Mouse (Mus musculus) heart, adult 2 months (tissue): ENCODE measurements at regions not wholly inside any gene's neighbourhood (a gene's known extent, or its start where the extent isn't known, plus 50 kb on each side); places are given as distances from the start of the nearest gene placed in this dataset.

Experiments used
- DNase-seq, 2 experiments: peaks; one replicate each; pipeline ENCODE4 v3.0.0; 2021
- H3K27ac ChIP-seq: fragments of 200-600 bp; 2 replicates; pipeline ENCODE4 v1.8.1; 2022
- H3K27me3 ChIP-seq: fragments of 200-500 bp; 2 replicates; pipeline ENCODE4 v1.6.1; 2012; ENCODE audit warnings: mild to moderate bottlenecking, low read length, inconsistent platforms, mixed read lengths; ENCODE audit not compliant: control insufficient read depth, insufficient read depth
- H3K36me3 ChIP-seq: fragments of 200-500 bp; 2 replicates; pipeline ENCODE4 v1.6.1; 2012; ENCODE audit warnings: low read length, inconsistent platforms; ENCODE audit not compliant: control insufficient read depth, insufficient read depth
- H3K4me1 ChIP-seq: fragments of 200-500 bp; 2 replicates; pipeline ENCODE4 v1.6.1; 2011; ENCODE audit warnings: low read length; ENCODE audit not compliant: control insufficient read depth, insufficient read depth
- H3K4me3 ChIP-seq: fragments of 200-600 bp; 2 replicates; pipeline ENCODE4 v1.8.1; 2022
- H3K79me2 ChIP-seq: fragments of 200-500 bp; replicated peaks from 2 replicates; pipeline ENCODE4 v1.6.1; 2012; ENCODE audit warnings: mild to moderate bottlenecking, inconsistent platforms, low read length, moderate library complexity, mixed read lengths; ENCODE audit not compliant: control insufficient read depth, insufficient read depth
- H3K9ac ChIP-seq: fragments of 200-500 bp; 2 replicates; pipeline ENCODE4 v1.6.1; 2012; ENCODE audit warnings: low read depth, mild to moderate bottlenecking, control low read depth, inconsistent platforms, low read length, mixed read lengths
- CTCF ChIP-seq: fragments of 200-600 bp; IDR thresholded peaks from 2 replicates; pipeline ENCODE4 v1.8.1; 2022; ENCODE audit warnings: antibody characterized with exemption, mild to moderate bottlenecking, moderate library complexity
- EP300 ChIP-seq: fragments of 200-500 bp; IDR thresholded peaks from 2 replicates; pipeline ENCODE4 v1.6.1; 2011; ENCODE audit warnings: low read depth, low read length, control low read depth; ENCODE audit not compliant: insufficient read depth
- POLR2A ChIP-seq: fragments of 200-500 bp; IDR thresholded peaks from 2 replicates; pipeline ENCODE4 v1.6.1; 2011; ENCODE audit warnings: mild to moderate bottlenecking, low read depth, low read length, control low read depth; ENCODE audit not compliant: insufficient read depth
- WGBS: fragments of 180-500 bp; shearing (Covaris S2); methylation state at CpG from one replicate; pipeline ENCODE4 v1.1.7; 2018; 5-methylcytosine and 5-hydroxymethylcytosine counted together
- intact Hi-C: fragments of 180-260 bp; cut with DNase I; formaldehyde crosslinking; loops from one replicate; pipeline ENCODE4 v1.15.1; 2025

GRCm38 (mm10) chr16:30177769-30178168 lies 89.5 kb downstream of the Cpn2 start:
- Histone ChIP-seq H3K36me3 (no peaks in the 10 kb centered on the region), H3K79me2 (no peaks in the 10 kb centered on the region), H3K27me3 (no peaks in the 10 kb centered on the region), H3K4me1 (peaks cover 15% of the 10 kb centered on the region), H3K27ac (no peak overlapping the region), H3K9ac (no peak overlapping the region), H3K4me3 (no peak overlapping the region)
- WGBS, result 85% methylated on average over 7 of the region's 7 CpGs
- intact Hi-C loops, result no loop called here
- TF ChIP-seq POLR2A (no peak), EP300 (no peak), CTCF (no peak)
- DNase-seq, result no peak

DNA sequence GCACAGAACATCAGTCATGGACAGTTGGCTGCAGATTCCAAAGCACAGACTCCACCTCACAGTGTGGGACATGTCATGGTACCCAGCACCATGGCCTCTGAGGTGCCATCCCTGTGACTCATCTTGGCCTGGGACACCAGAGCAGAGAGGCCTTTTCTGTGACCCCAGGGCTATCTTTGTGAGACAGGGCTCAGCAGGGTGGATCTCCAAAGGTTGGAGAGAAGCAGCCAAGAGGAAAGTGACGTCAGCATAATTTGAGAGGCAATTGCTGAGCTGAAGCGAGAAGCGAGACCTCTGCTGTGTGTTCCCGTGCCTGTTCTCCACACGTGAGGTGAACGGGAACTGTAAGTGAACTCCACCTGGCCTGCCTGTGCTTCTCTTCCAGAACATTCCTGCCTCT lies 88.7 kb downstream of the Cpn2 start:
- Histone ChIP-seq H3K36me3 (no peaks in the 10 kb centered on the region), H3K79me2 (no peaks in the 10 kb centered on the region), H3K4me3 (no peak overlapping the region), H3K27me3 (no peaks in the 10 kb centered on the region), H3K9ac (no peak overlapping the region), H3K27ac (no peak overlapping the region), H3K4me1 (peaks cover 12% of the 10 kb centered on the region)
- DNase-seq, result no peak
- intact Hi-C loops, result no loop called here
- TF ChIP-seq POLR2A (no peak), EP300 (no peak), CTCF (no peak)
- 82% methylated on average over 6 of the region's 6 CpGs for WGBS

GRCm38 (mm10) chr16:30179504-30179976 lies 87.8 kb downstream of the Cpn2 start:
- H3K79me2 ChIP-seq, result no peaks in the 10 kb centered on the region
- no peak overlapping the region for H3K4me3 ChIP-seq
- peaks cover 13% of the 10 kb centered on the region for H3K4me1 ChIP-seq
- no peak for DNase-seq
- no peaks in the 10 kb centered on the region for H3K36me3 ChIP-seq
- TF ChIP-seq EP300, result no peak
- TF ChIP-seq CTCF, result no peak
- no peak for TF ChIP-seq POLR2A
- intact Hi-C loops, result no loop called here
- 79% methylated on average over 5 of the region's 5 CpGs for WGBS
- no peak overlapping the region for H3K9ac ChIP-seq
- H3K27me3 ChIP-seq, result no peaks in the 10 kb centered on the region
- no peak overlapping the region for H3K27ac ChIP-seq

GRCm38 (mm10) chr16:30181116-30181515 lies 86.2 kb downstream of the Cpn2 start:
- intact Hi-C loops, result loop anchor here (10.0 kb wide), 1 partner anchor 324 kb away; no protein-coding TSS in a partner anchor
- peaks cover 25% of the 10 kb centered on the region for H3K4me1 ChIP-seq
- peak overlapping the region; percentile 51 for H3K27ac ChIP-seq
- H3K27me3 ChIP-seq, result no peaks in the 10 kb centered on the region
- H3K79me2 ChIP-seq, result no peaks in the 10 kb centered on the region
- no peaks in the 10 kb centered on the region; the same call in 1 of the 2 replicates for H3K36me3 ChIP-seq
- 66% methylated on average over 8 of the region's 8 CpGs for WGBS
- no peak overlapping the region for H3K4me3 ChIP-seq
- H3K9ac ChIP-seq, result no peak overlapping the region
- TF ChIP-seq POLR2A (no peak), EP300 (no peak), CTCF (no peak)
- peak in 1 of 2 experiments; percentile 38 for DNase-seq

- 4% methylated on average over 18 of the region's 18 CpGs for WGBS
- no peaks in the 10 kb centered on the region; the same call in 1 of the 2 replicates for H3K36me3 ChIP-seq
- peak overlapping the region; percentile 25; the same call in 1 of the 2 replicates for H3K4me3 ChIP-seq
- H3K4me1 ChIP-seq, result peaks cover 41% of the 10 kb centered on the region
- H3K27me3 ChIP-seq, result no peaks in the 10 kb centered on the region
- DNase-seq, result peak; percentile 87 to 94
- H3K27ac ChIP-seq, result peak overlapping the region; percentile 92
- TF ChIP-seq POLR2A, result peak; percentile 66
- TF ChIP-seq CTCF, result peak; percentile 64
- TF ChIP-seq EP300, result peak; percentile 98
- intact Hi-C loops, result loop anchor here (1.0 to 10.0 kb wide), 5 partner anchors 40 to 372 kb away; no protein-coding TSS in a partner anchor
- H3K79me2 ChIP-seq, result no peaks in the 10 kb centered on the region
- H3K9ac ChIP-seq, result peak overlapping the region; percentile 49
These were observed 82.6 kb downstream of the Cpn2 start for GRCm38 (mm10) chr16:30184591-30185265.

DNA sequence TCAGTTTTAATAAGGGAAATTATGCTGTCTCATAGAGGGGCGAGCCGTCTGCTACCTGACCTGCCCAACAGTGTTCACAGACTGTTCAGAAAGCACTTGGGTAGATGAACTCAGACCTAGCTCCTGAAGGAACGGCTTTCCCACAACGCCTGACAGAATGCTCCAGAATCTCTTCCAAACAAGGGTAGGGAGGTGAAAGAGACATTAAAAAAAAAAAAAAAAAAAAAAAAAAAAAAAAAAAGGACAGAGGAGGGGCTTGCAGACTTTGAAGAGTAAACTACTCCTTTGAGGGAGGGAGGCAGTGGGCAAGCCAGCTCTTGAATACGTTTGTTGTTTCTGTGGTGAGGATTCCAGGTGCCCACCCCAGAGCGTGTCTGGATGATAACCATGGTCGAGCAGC lies 81.6 kb downstream of the Cpn2 start:
- H3K9ac ChIP-seq, result no peak overlapping the region; the same call in 1 of the 2 replicates
- no peak overlapping the region for H3K4me3 ChIP-seq
- H3K36me3 ChIP-seq, result no peaks in the 10 kb centered on the region; the same call in 1 of the 2 replicates
- no peaks in the 10 kb centered on the region for H3K79me2 ChIP-seq
- no peak for DNase-seq
- H3K4me1 ChIP-seq, result peaks cover 39% of the 10 kb centered on the region
- WGBS, result 33% methylated on average over 7 of the region's 7 CpGs
- H3K27ac ChIP-seq, result peak overlapping the region; percentile 92
- H3K27me3 ChIP-seq, result no peaks in the 10 kb centered on the region
- TF ChIP-seq POLR2A (no peak), CTCF (no peak), EP300 (no peak)
- intact Hi-C loops, result loop anchor here (1.0 to 10.0 kb wide), 4 partner anchors 41 to 373 kb away; no protein-coding TSS in a partner anchor
